Mouse (Mus musculus): ENCODE measurements around the gene Cfap46.
A peak's percentile ranks its signal among the peaks of the same experiment; 100 is the strongest.

- TF ChIP-seq CTCF (IDR thresholded peaks at IDR 0.05; ENCODE audit: low read depth, low read length): peak; percentile 87
- no peak for TF ChIP-seq POLR2A (IDR thresholded peaks at IDR 0.05; ENCODE audit: insufficient read depth, low read length)
Measured at GRCm38 (mm10) chr7:139615767-139616766, 67.5 kb downstream of the Cfap46 start.
